Mouse (Mus musculus): ENCODE measurements around the gene Sdha. TPM values are rescaled to one million over a fixed set of nuclear protein-coding genes. Genes with fewer than 3 reads are reported as not detected.

The Sdha gene
- total and polyA plus RNA-seq, 3 experiments = 120 to 249 (median 161) TPM

DNA sequence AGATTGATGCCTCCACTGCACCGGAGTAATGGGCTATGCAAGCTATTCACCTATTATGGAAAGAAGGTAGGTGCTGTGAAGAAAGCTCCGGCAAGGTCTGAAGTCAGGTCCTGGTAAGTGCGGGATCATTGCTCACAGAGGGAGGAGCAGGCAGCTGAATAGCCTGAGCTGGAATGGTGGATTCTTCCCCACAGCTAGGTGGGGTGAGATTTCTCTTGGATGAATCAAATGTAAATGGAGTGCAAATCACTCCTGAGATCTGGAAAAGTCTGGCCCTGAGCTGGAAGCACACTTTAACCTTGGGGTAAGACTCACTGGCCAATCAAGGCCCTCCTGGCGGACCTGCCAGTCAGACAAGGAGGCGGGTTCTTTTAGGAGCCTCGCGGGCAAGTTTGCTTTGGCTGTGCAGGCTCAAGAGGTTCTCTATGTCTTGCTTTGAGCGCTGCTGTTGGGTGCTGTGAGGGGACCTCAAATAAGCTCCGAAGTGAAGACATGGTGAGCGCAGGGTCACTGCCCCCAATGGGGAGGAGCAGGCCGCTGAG, 49.3 kb upstream of the Sdha start, which contains the start of gene Ftl1-ps1:
TSS of gene Ftl1-ps1 (plus strand) at position 397 of the 542 bp plus-strand sequence.
- Histone ChIP-seq H3K4me2 (ENCODE audit: insufficient read depth, low read depth, poor library complexity, severe bottlenecking) (peak within 1 kb of the TSS; percentile 2; the same call in 1 of the 2 replicates), H3K4me1 (ENCODE audit: control insufficient read depth in 1 of 2, insufficient read depth in 2 of 2) (no peaks in the 10 kb centered on the region), H3K27ac (ENCODE audit: insufficient read depth, low read depth) (no peak within 1 kb of the TSS), H3K36me3 (replicated peaks in 1 of 2; ENCODE audit: control insufficient read depth in 1 of 2, insufficient read depth in 1 of 2, low read length in 1 of 2) (no peaks in the 10 kb centered on the region), H3K9me3 (replicated peaks; ENCODE audit: low read length) (no peaks in the 10 kb centered on the region), H3K79me2 (replicated peaks; ENCODE audit: control insufficient read depth, extremely low read depth, insufficient read depth, poor library complexity, severe bottlenecking) (no peaks in the 10 kb centered on the region), H3K9ac (ENCODE audit: insufficient read depth, low read depth) (no peak within 1 kb of the TSS), H3K4me3 (replicated peaks in 1 of 3; ENCODE audit: low read depth in 2 of 3, low read length in 2 of 3, poor library complexity in 1 of 3) (no peak within 1 kb of the TSS), H3K27me3 (replicated peaks) (peaks cover 3% of the 10 kb centered on the region)
- dilution Hi-C loops (cut with MboI; ENCODE audit: extremely low pct_ligation_motif_present, extremely low pct_unique_long_range_greater_than_20kb, low sequenced_read_pairs) (no loop called here), in situ Hi-C loops (cut with MboI; ENCODE audit: low pct_ligation_motif_present, low pct_unique_long_range_greater_than_20kb, low sequenced_read_pairs) (no loop called here)
- TF ChIP-seq MEF2A (IDR thresholded peaks at IDR 0.05; ENCODE audit: borderline replicate concordance, low read depth, low read length) (no peak), ZKSCAN1 (IDR thresholded peaks at IDR 0.05; ENCODE audit: borderline replicate concordance, low read depth, low read length) (no peak), MAZ (IDR thresholded peaks at IDR 0.05; ENCODE audit: low read depth, low read length) (no peak), CHD2 (IDR thresholded peaks at IDR 0.05; ENCODE audit: low read length) (no peak)
- DNase-seq (ENCODE audit: extremely low read depth) = no peak

DNA sequence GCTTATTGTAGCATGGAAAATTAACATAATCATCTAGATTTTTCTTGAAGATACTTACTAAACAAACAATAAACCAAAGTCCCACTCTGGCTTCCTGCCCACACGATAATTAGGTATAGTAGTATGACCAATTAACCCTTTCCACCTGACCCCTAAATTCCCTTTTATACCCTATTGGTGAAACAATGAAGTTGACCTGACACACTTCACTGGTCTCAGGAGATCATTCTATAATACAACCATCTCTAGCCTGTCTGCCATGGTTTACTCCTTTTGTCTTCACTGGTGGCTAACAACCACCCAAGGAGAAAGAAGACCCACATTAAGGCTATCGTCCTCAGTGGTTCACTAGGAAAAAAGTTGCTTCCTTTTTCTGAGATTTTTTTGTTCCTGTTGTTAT, 41.1 kb upstream of the Sdha start:
- no peak for TF ChIP-seq GABPA (IDR thresholded peaks at IDR 0.05; ENCODE audit: insufficient replicate concordance, low read depth, low read length)
- no peak overlapping the region for H3K9ac ChIP-seq (ENCODE audit: insufficient read depth, low read depth)
- in situ Hi-C loops (cut with MboI; ENCODE audit: low pct_ligation_motif_present, low pct_unique_long_range_greater_than_20kb, low sequenced_read_pairs) (no loop called here), dilution Hi-C loops (cut with MboI; ENCODE audit: extremely low pct_ligation_motif_present, extremely low pct_unique_long_range_greater_than_20kb, low sequenced_read_pairs) (no loop called here)
- no peaks in the 10 kb centered on the region for H3K9me3 ChIP-seq (replicated peaks; ENCODE audit: low read length)
- H3K4me2 ChIP-seq (ENCODE audit: insufficient read depth, low read depth, poor library complexity, severe bottlenecking) = no peak overlapping the region
- no peak for DNase-seq (ENCODE audit: extremely low read depth)
- H3K27me3 ChIP-seq (replicated peaks) = no peaks in the 10 kb centered on the region
- H3K36me3 ChIP-seq (replicated peaks in 1 of 2; ENCODE audit: control insufficient read depth in 1 of 2, insufficient read depth in 1 of 2, low read length in 1 of 2) = no peaks in the 10 kb centered on the region
- no peak overlapping the region for H3K4me3 ChIP-seq (replicated peaks in 1 of 3; ENCODE audit: low read depth in 2 of 3, low read length in 2 of 3, poor library complexity in 1 of 3)
- no peaks in the 10 kb centered on the region for H3K79me2 ChIP-seq (replicated peaks; ENCODE audit: control insufficient read depth, extremely low read depth, insufficient read depth, poor library complexity, severe bottlenecking)
- no peak overlapping the region for H3K27ac ChIP-seq (ENCODE audit: insufficient read depth, low read depth)
- H3K4me1 ChIP-seq (ENCODE audit: control insufficient read depth in 1 of 2, insufficient read depth in 2 of 2) = peaks cover 0 to 4% of the 10 kb centered on the region in 2 experiments; a peak in 2 of 4 replicates

- no peak within 1 kb of the TSS for H3K4me2 ChIP-seq (ENCODE audit: insufficient read depth, low read depth, poor library complexity, severe bottlenecking)
- H3K9me3 ChIP-seq (replicated peaks; ENCODE audit: low read length) = no peaks in the 10 kb centered on the region
- in situ Hi-C loops (cut with MboI; ENCODE audit: low pct_ligation_motif_present, low pct_unique_long_range_greater_than_20kb, low sequenced_read_pairs) (no loop called here), dilution Hi-C loops (cut with MboI; ENCODE audit: extremely low pct_ligation_motif_present, extremely low pct_unique_long_range_greater_than_20kb, low sequenced_read_pairs) (no loop called here)
- H3K4me1 ChIP-seq (ENCODE audit: control insufficient read depth in 1 of 2, insufficient read depth in 2 of 2) = peaks cover 0 to 4% of the 10 kb centered on the region in 2 experiments; a peak in 2 of 4 replicates
- H3K4me3 ChIP-seq (replicated peaks in 1 of 3; ENCODE audit: low read depth in 2 of 3, low read length in 2 of 3, poor library complexity in 1 of 3) = peak within 1 kb of the TSS; percentile 55 to 87 (median 73)
- H3K79me2 ChIP-seq (replicated peaks; ENCODE audit: control insufficient read depth, extremely low read depth, insufficient read depth, poor library complexity, severe bottlenecking) = no peaks in the 10 kb centered on the region
- H3K9ac ChIP-seq (ENCODE audit: insufficient read depth, low read depth) = peak within 1 kb of the TSS; percentile 26; the same call in 1 of the 2 replicates
- H3K27ac ChIP-seq (ENCODE audit: insufficient read depth, low read depth) = no peak within 1 kb of the TSS
- no peaks in the 10 kb centered on the region for H3K36me3 ChIP-seq (replicated peaks in 1 of 2; ENCODE audit: control insufficient read depth in 1 of 2, insufficient read depth in 1 of 2, low read length in 1 of 2)
- H3K27me3 ChIP-seq (replicated peaks) = no peaks in the 10 kb centered on the region
- peak; percentile 73 for DNase-seq (ENCODE audit: extremely low read depth)
- TF ChIP-seq ZC3H11A (IDR thresholded peaks at IDR 0.05; ENCODE audit: low read depth, low read length) (no peak), SIN3A (IDR thresholded peaks at IDR 0.05; ENCODE audit: low read length) (peak; percentile 76; the same call in 1 of the 2 replicates), CHD2 (IDR thresholded peaks at IDR 0.05; ENCODE audit: low read length) (no peak), EP300 (IDR thresholded peaks at IDR 0.05; ENCODE audit: low read length) (no peak), KAT2A (IDR thresholded peaks at IDR 0.05; ENCODE audit: insufficient replicate concordance, low read length) (peak; percentile 56; the same call in 1 of the 2 replicates), ETS1 (conservative IDR thresholded peaks at IDR 0.05; ENCODE audit: low read depth, low read length) (no peak), MEF2A (IDR thresholded peaks at IDR 0.05; ENCODE audit: borderline replicate concordance, low read depth, low read length) (no peak), MAZ (IDR thresholded peaks at IDR 0.05; ENCODE audit: low read depth, low read length) (no peak), ELF1 (IDR thresholded peaks at IDR 0.05; ENCODE audit: low read depth, low read length) (peak; percentile 73), BHLHE40 (IDR thresholded peaks at IDR 0.05; ENCODE audit: low read depth, low read length) (no peak), MXI1 (IDR thresholded peaks at IDR 0.05; ENCODE audit: low read depth, low read length) (peak; percentile 74), NELFE (IDR thresholded peaks at IDR 0.05; ENCODE audit: low read depth, low read length) (no peak), CTCF (conservative IDR thresholded peaks at IDR 0.05 in 1 of 2, IDR thresholded peaks at IDR 0.05 in 1 of 2; ENCODE audit: low read depth in 2 of 2, low read length in 2 of 2) (no peak), TCF12 (IDR thresholded peaks at IDR 0.05; ENCODE audit: low read depth, low read length) (no peak), ZNF384 (IDR thresholded peaks at IDR 0.05; ENCODE audit: low read depth, low read length) (no peak), UBTF (IDR thresholded peaks at IDR 0.05; ENCODE audit: low read depth, low read length) (no peak), ZMIZ1 (IDR thresholded peaks at IDR 0.05; ENCODE audit: low read depth, low read length) (no peak), SMC3 (IDR thresholded peaks at IDR 0.05; ENCODE audit: low read depth, low read length) (no peak), POLR2A (IDR thresholded peaks at IDR 0.05; ENCODE audit: low read depth, low read length) (0 out of 2 replicates have a peak, but pooled peaks have one; percentile 22), MAX (IDR thresholded peaks at IDR 0.05; ENCODE audit: low read length) (peak; percentile 37; the same call in 1 of the 2 replicates), JUN (IDR thresholded peaks at IDR 0.05; ENCODE audit: insufficient read depth, low read depth, low read length) (no peak), NRF1 (IDR thresholded peaks at IDR 0.05; ENCODE audit: low read depth, low read length) (no peak)
Measured at GRCm38 (mm10) chr13:74390371-74390990, 40.4 kb upstream of the Sdha start, which contains the start of gene Zfp72. Zfp72 (minus strand) TSS chr13:74390836.

All from CH12.LX (cell line).